Mouse (Mus musculus) left cerebral cortex, adult 9 months (tissue): Measurements from ENCODE around the gene Zfp652.

ENCODE experiments used
- DNase-seq, 2 experiments: peaks; one replicate each; pipeline ENCODE4 v3.0.0; 2022; ENCODE audit warnings: low spot score in 2 of 2

Zfp652 gene

DNA sequence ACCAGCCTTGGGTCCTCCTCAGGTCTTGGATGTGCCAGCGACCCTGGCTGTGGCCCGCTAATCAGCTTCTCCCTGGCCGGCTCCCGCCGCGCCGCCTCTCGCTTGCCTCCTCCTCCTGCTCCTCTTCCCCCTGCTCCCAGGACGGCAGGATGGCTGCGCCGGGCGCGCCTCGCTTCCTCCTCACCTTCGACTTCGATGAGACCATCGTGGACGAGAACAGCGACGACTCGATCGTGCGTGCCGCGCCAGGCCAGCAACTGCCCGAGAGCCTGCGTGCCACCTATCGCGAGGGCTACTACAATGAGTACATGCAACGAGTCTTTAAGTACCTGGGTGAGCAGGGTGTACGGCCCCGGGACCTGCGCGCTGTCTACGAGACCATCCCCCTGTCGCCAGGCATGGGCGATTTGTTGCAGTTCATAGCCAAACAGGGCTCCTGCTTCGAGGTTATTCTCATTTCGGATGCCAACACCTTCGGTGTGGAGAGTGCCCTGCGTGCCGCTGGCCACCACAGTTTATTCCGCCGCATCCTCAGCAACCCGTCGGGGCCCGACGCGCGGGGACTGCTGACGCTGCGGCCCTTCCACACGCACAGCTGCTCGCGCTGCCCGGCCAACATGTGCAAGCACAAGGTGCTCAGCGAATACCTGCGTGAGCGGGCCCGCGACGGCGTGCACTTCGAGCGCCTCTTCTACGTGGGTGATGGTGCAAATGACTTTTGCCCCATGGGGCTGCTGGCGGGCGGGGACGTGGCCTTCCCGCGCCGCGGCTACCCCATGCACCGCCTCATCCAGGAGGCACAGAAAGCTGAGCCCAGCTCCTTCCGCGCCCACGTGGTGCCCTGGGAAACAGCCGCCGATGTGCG is 118.2 kb downstream of the Zfp652 start:
- peak in 1 of 2 experiments; percentile 5 for DNase-seq

- DNase-seq = no peak
These were observed 118.8 kb downstream of the Zfp652 start for GRCm38 (mm10) chr11:95831276-95831619.

DNA sequence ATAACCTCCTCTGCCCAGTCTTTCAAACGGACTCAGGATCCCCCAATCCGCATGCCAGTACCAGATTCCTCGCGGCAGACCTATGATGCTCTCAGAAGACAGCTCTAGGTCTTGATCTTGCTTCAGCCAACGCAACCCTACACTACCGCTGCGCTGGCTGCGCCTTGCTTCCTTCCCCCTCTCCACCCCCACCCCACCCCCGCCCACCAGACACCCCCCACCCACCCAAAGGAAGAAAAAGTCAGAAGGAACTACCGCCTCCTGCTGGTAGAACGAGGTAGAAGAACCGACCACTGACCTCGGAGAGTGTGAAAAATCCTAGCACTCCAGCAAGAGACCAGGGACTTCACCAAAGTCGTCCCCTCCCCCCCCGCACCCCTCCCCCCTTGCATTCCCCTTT is 119.2 kb downstream of the Zfp652 start:
- DNase-seq = no peak

DNA sequence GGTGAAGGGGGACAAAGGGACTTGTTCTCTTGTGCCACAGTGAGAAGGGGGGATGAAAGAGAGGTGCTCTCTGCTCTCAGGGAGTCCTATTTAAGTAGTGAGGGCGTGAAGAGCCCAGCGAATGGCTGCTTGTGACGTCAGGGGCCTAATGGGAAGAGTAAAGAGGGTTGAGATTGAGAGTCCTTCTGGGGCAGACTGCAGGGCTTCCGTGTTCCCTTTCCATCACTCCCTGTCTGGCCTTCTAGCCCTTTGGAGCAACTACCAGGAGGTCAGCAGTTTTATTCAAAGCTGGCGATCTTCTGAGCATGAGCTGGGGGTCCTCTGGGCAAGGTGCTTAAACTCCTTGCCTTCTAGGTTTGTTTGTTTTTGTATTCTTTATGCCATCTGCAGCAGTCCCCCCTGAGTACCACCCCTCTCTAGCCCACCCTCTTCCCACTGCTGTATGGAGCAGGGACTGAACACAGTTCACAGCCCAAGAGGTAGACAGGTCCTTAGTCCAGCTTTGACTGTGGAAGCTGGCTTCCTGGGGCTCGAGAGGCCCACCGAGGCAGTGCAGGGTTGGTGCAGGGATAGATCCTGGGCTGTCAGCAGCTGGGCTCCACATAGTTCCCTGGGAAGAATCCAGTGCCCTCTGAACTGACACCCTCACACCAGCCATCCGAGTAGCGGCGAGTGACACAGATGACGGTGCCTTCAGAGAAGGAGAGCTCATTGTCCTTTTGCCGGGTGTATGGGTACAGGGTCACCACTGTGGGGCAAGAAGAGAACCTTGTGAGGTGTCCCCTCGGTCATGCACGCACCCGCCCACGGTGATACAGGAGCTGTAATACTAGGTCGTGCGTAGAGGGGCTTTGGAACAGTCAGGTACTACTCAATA is 119.9 kb downstream of the Zfp652 start:
- DNase-seq = no peak

DNA sequence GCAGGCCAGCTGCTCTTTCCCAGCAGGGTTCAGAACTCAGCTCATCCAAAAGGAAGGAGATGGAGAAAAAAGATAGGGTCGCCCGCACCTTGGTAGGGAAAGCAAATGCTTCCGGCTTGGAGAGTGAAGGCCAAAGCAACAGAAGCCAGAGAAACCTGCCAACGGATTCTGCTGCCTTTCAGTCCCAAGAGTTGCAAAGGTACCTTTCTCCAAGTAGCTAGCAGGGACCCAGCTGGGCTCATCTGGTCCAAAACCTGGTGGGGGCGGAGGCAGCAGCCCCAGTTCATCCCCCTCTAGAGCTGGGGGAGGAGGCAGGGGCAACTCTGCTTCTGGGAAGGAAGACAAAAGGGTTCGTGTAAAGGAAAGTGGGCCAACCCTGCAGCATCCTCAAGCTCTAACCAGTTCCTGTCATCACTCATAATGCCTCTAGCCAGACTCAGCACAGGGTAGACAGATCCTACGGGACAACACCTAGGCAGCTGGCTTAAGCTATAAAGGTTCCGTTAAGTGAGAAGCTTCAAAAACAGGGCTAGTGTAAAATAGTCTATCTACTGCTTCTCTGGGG is 120.6 kb downstream of the Zfp652 start:
- no peak for DNase-seq

- no peak for DNase-seq
These were observed 121.2 kb downstream of the Zfp652 start for GRCm38 (mm10) chr11:95833631-95834142.

DNA sequence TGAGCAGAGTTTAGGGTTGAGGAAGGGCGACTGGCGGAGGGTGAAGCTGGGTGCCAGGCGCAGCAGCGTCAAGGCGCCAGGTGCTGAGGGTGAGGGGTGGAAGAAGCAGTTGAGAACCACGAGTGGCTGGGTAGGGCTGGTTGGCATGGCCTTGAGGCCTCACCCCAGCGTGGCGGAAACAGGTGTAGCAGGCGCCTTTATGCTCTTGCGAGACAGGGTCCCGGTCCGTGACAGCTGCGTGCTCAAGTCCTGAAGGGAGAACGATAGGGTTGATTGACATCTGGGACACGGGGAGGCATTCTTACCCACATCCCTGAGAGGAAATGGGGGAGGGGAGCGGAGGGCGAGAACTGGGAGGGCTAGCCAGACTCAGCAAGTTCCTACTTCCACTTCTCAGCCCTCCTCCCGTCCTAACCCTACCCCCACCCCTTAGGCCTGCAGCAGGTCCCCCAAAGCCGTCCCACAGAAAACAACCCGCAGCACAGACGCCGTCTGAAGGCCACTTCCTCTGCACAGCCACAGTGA is 121.7 kb downstream of the Zfp652 start:
- peak in 1 of 2 experiments; percentile 58 for DNase-seq

- no peak for DNase-seq
These were observed 122.6 kb downstream of the Zfp652 start for GRCm38 (mm10) chr11:95834742-95835710.

DNA sequence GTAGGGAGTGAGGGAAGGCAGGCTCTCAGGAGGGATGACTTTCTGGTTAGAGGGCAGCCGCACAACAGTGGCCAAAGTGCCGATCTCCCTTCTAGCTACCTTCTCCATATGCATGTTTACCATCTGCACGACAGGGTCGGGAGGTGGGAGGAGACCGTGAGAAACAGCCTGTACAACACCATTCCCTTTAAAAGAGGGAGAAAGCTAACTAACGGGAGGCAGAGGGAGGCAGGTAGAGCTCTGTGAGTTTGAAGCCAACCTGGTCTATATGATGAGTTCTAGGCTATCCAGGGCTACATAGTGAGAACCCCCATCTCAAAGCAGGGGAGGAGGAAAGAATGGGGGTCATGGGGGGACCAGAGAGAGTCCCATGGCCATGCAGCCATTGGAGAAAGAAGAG is 123.4 kb downstream of the Zfp652 start:
- no peak for DNase-seq

GRCm38 (mm10) chr11:95836433-95836832 is 124.0 kb downstream of the Zfp652 start:
- DNase-seq = no peak

GRCm38 (mm10) chr11:95837059-95837458 is 124.6 kb downstream of the Zfp652 start, which contains the start of gene Gngt2:
Gene Gngt2 (plus strand): TSS chr11:95837216.
- DNase-seq = no peak

- no peak for DNase-seq
These were observed 126.1 kb downstream of the Zfp652 start for GRCm38 (mm10) chr11:95838598-95838997.

- DNase-seq = no peak
These were observed 126.8 kb downstream of the Zfp652 start for GRCm38 (mm10) chr11:95838999-95839868.

DNA sequence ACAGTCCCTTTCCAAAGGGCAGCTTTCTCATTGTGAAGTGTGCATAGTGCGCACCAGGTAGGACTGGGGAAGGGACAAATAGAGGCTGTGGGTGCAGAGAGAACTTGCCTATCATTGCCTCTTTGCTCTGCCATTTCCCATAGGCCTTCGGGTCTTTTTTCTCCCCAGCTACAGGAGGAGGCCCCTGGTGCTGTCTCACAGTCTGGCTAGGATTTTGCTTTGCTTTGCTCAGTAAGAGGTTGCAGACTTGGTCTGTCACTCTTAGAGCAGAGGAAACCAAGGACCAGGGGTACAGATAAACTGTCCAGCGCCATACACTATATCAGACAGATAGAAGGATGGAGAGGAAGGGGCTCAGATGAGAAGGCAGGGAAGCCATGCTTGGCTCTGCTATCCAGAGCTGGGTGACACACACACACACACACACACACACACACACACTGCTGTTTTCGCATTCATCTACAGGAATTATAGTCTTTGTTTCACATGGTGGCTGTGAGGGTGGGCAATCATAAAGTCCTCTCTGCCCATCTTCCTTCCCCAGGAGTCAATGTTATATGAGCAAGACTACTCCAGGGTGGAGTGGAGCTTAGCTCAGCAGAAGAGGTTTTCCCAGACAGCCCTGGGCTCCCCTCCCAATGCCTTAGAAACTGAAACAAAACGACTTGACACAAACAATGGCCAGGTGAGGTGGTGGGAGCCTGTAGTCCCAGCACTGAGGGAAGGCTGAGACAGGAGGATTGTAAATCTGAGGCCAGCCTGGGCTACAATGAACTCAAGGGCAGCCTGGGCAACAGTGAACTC is 128.4 kb downstream of the Zfp652 start:
- no peak for DNase-seq

DNA sequence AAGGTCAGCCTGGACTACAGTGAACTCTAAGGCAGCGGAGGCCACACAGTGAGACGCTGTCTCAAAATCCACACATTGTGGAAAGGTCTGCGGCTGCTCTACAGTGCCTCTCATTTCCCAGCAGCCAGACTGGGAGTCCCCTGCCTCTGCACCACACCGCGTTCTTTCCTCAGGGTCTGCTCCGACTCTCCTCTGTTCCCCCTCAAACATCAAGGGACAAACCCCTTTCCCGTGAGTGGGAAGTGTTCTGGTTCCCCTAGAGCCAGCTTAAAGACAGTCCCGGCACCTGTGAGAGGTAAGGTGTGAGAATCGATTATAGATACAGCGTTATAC is 129.0 kb downstream of the Zfp652 start:
- DNase-seq = no peak

DNA sequence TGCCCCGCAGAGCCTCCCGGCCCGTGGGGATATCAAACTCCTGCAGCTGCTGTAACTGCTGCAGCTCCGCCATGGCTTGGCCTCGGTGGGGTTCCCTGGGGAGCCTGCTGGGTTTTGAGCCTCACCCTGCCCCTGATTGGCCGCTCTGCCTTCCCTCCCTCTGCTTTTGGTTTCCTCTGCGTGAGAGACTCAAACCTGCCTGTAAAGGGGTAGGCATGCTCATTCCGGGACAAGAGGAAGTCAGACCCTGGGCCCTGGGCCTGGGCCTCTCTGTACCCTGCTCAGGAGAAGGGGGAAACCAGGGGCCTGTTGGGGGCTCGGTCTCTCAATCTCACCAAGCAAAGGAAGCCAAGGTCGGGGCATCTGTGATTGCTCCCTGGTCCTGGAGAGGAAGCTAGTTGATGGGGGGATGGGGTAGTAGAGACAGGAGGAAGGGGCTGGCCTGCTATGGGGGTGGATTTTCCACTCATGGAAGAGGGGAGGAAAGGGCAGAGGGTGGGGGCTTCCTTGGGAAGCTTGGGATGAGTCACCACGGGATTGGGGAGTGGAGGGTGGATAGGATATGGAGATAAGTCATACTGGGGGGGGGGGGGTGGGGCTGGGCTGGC is 129.7 kb downstream of the Zfp652 start, which contains the start of gene Abi3:
Abi3 (minus strand) TSS at position 403 of the 608 bp plus-strand sequence.
- DNase-seq = no peak

DNA sequence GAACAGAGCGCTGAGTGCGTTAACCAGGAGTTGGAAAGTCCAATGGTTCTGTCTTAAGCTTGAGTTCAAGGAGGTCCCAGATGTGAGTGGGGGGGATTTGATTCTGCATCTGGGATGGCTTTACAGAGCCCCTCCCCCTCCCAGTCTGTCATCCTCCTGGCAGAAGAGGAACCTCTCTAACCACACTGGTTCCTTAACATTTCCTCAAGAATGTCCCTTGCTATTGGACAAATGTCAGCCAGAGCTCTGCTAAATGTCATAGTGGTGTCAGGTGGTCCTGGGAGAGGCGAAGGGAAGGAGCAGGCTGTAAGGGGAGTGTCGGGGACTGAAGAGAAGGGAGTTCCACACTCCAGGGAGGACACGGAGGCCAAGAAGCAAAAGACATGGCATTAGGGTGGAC is 130.5 kb downstream of the Zfp652 start:
- DNase-seq = no peak

GRCm38 (mm10) chr11:95843421-95843950 is 131.0 kb downstream of the Zfp652 start:
- no peak for DNase-seq
